Mouse (Mus musculus) T-cell, adult 2 months (primary cell): Measurements from ENCODE around the gene Amy2a5.
"Not testable (repeated sequence)": the region's sequence is repeated elsewhere in the genome, so short reads cannot be mapped to it uniquely, and the experiment has no call there.

ENCODE experiments used
- DNase-seq: peaks from one replicate; pipeline ENCODE4 v3.0.0; 2022; ENCODE audit warnings: low spot score

Gene Amy2a5

DNA sequence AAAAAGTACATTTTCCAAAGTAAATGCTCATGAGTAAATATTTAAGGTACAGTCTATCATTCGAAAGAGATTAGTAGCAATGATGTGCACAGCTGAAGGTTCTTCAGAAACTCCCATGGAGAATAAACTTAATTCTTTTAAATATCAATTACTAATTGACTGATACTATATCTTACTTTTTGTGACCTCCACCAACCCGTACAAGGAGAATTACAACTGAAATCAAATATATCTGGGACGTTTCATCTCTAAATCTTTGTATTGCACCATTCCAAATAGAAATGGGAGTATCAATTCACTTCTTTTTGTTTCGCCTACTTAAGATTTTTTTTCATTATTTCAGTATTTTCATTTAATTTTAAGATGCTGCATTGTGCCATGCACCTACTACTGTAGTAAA, at the start of gene Amy2a5:
Amy2a5 (minus strand) TSS at position 101 of the 400 bp plus-strand sequence.
- not testable (repeated sequence) for DNase-seq

- not testable (repeated sequence) for DNase-seq
Observed at GRCm38 (mm10) chr3:113291349-113291748, 32.7 kb upstream of the Amy2a5 start, which contains the start of gene Amy2a4. Gene Amy2a4 (minus strand): TSS chr3:113291449.

DNA sequence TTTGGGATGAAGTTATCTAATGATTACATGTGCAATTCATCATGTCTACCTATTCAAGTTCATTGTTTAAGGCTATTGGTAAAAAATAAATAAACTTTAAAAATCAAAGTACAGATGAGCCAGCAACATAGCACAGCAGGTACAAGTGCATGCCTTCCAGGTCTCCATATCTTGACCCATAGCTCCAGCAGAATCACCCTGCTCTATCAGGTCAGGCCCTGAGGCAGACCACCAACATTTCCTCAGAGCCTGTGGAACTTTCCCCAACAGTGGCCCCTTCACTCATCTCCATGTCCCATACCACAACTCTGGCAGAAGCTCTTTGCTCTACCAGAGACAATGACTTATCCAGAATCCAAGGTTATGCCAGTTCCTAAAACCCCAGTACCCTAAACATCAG, 21.6 kb upstream of the Amy2a5 start:
- DNase-seq, result not testable (repeated sequence)

GRCm38 (mm10) chr3:113279586-113279985, 20.9 kb upstream of the Amy2a5 start:
- DNase-seq, result not testable (repeated sequence)

GRCm38 (mm10) chr3:113227115-113227514, 31.5 kb downstream of the Amy2a5 start:
- no peak for DNase-seq
